Comparison of ENCODE assay signal across 24 mouse cellular contexts in genomic region chr5:7532686-7533199, GRCm38 (mm10).
"Had no signal": no experiment of that assay in that cellular context is flagged by ENCODE, and none has a peak within 500 bp of the region (broad histone marks: within the 10 kb centered on the region; RNA-seq: fewer than 3 reads in every experiment).

No protein-coding gene starts in this region.

- H3K27ac ChIP-seq: heart, adult 2 months; heart, embryonic 13.5 days; heart, embryonic 15.5 days; hindbrain, postnatal 0 days; kidney, embryonic 15.5 days; kidney, postnatal 0 days; limb, embryonic 13.5 days; limb, embryonic 15.5 days; liver, embryonic 12.5 days had no signal

- H3K36me3 ChIP-seq: heart, embryonic 13.5 days; heart, embryonic 15.5 days; kidney, embryonic 15.5 days; limb, embryonic 13.5 days; limb, embryonic 15.5 days; liver, embryonic 12.5 days had no signal

- H3K9ac ChIP-seq: heart, embryonic 13.5 days; heart, embryonic 15.5 days; kidney, embryonic 15.5 days; limb, embryonic 13.5 days; limb, embryonic 15.5 days; liver, embryonic 12.5 days had no signal

- H3K9me3 ChIP-seq: heart, embryonic 13.5 days; heart, embryonic 15.5 days; kidney, embryonic 15.5 days; limb, embryonic 13.5 days; limb, embryonic 15.5 days; liver, embryonic 12.5 days had no signal

- ATAC-seq: hindbrain, postnatal 0 days; intestine, embryonic 16.5 days; liver, embryonic 12.5 days had no signal

- H3K4me3 ChIP-seq: heart, adult 2 months; heart, embryonic 13.5 days; heart, embryonic 15.5 days; kidney, embryonic 15.5 days; limb, embryonic 13.5 days; limb, embryonic 15.5 days; liver, embryonic 12.5 days had no signal

- DNase-seq: gastrocnemius, postnatal 14 days; gastrocnemius, postnatal 36 days; heart, adult 11 months; heart, adult 2 months; heart, postnatal 14 days; heart, postnatal 36 days; kidney, adult 11 months; kidney, adult 2 months; kidney, adult 9 months; kidney, postnatal 14 days; kidney, postnatal 36 days; layer of hippocampus, adult 9-11 months; layer of hippocampus, postnatal 36 days; left cerebral cortex, postnatal 4 days had no signal

- H3K27me3 ChIP-seq: heart, embryonic 13.5 days; heart, embryonic 15.5 days; kidney, embryonic 15.5 days; limb, embryonic 13.5 days; limb, embryonic 15.5 days; liver, embryonic 12.5 days had no signal

- H3K4me2 ChIP-seq: heart, embryonic 11.5 days; heart, embryonic 13.5 days; heart, embryonic 15.5 days; kidney, embryonic 15.5 days; limb, embryonic 13.5 days; limb, embryonic 15.5 days; liver, embryonic 12.5 days had no signal

- H3K4me1 ChIP-seq: heart, embryonic 13.5 days; heart, embryonic 15.5 days; kidney, embryonic 15.5 days; limb, embryonic 13.5 days; limb, embryonic 15.5 days; liver, embryonic 12.5 days had no signal
